Mouse (Mus musculus): ENCODE data around the gene Prb1. TPM values are rescaled to one million over a fixed set of nuclear protein-coding genes. Genes with fewer than 3 reads are reported as not detected.

The Prb1 gene
- not detected for total RNA-seq (2023)

GRCm38 (mm10) chr6:132210421-132210820, at the start of gene Prb1:
Gene Prb1, minus strand, starts transcription at chr6:132210521.

Other genes with a start within 250 kb of the Prb1 start
- not detected for gene Prpmp5, start 104.2 kb upstream of the Prb1 start, total RNA-seq (2023)
- gene Gm8882, start 153.6 kb upstream of the Prb1 start, total RNA-seq (2023): not detected

Data from neutrophil, adult 59 days (primary cell).